Mouse (Mus musculus): Measurements from ENCODE around the gene Ube2g1.

DNA sequence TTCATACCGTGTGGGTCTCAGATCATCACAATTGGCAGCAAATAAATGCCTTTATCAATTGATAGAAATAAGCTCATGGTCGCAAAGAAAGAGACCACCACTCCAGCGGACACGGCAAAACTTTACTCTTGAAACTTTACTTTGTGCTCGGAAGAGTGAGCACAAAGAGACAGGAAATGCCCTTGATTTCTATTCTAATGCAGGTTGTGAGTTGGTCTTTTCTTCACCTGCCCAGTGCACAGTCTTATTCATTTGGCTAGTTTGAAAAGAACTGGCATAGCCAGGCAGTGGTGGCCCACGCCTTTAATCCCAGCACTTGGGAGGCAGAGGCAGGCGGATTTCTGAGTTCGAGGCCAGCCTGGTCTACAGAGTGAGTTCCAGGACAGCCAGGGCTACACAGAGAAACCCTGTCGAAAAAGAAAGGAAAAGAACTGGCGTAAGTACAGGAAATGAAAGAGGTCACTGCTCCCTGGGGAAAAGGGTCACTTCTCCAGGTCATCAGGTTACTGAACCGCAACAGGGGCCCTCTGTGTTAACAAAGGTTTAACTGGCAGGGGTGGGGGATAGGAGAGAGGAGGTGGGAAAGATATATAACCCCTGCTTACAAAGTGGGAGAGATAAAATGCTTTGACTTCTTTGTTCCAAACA lies 37.3 kb upstream of the Ube2g1 start:
- TF ChIP-seq CTCF (IDR thresholded peaks at IDR 0.05) (no peak), EP300 (IDR thresholded peaks at IDR 0.05; ENCODE audit: insufficient read depth, low read depth, low read length) (no peak)

Data from heart, adult 2 months (tissue).